In the genomic region with DNA sequence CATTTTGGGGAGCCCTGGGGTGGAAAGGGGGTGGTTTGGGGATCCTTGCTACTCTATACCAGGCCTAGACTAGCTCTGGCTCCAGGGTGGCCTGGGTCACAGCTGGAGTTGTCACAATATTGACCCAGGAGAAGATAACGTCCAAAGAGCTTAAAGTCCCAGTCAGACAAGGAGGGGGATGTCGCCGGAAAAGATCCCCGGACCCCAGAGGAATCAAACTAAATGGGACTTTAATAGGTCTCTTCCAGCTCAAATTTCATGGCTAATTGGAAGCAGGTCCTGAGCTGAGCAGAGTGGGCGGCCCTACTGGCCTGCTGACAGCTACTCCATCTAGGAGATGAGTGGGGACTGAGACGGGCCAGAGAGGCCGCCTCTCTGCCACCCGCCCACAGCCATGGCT, we compare ENCODE assay signal across 25 mouse cellular contexts. TPM values are rescaled to one million over a fixed set of nuclear protein-coding genes. Genes with fewer than 3 reads are reported as not detected.
DNase-seq lines count a peak whose midpoint lies in the region; ATAC-seq lines count a peak whose summit lies in the region.
"Had no signal": no experiment of that assay in that cellular context is flagged by ENCODE, and none has a peak within 500 bp of the region (broad histone marks: within the 10 kb centered on the region; RNA-seq: fewer than 3 reads in every experiment).

No protein-coding gene starts in this region.

- no peak overlapping the region for H3K4me2 ChIP-seq in hindbrain, embryonic 14.5 days (replicated peaks)
- H3K4me2 ChIP-seq in limb, embryonic 11.5 days (ENCODE audit: low read depth, severe bottlenecking): peak overlapping the region; percentile 18; the same call in 1 of the 2 replicates
- H3K4me2 ChIP-seq: heart, embryonic 15.5 days; hindbrain, embryonic 13.5 days; midbrain, embryonic 12.5 days had no signal

- 0 out of 2 replicates have a peak overlapping the region, but pooled peaks have one; percentile 43 for H3K27ac ChIP-seq in hindbrain, embryonic 10.5 days
- no peak overlapping the region for H3K27ac ChIP-seq in hindbrain, embryonic 14.5 days
- H3K27ac ChIP-seq in limb, embryonic 11.5 days (replicated peaks; ENCODE audit: low read depth, low read length): no peak overlapping the region
- H3K27ac ChIP-seq: gastrocnemius, adult 2 months; heart, embryonic 15.5 days; hindbrain, embryonic 13.5 days; midbrain, embryonic 12.5 days had no signal

- 43% methylated on average over 8 of the region's 8 CpGs for WGBS in hindbrain, embryonic 10.5 days
- 30% methylated on average over 8 of the region's 8 CpGs for WGBS in hindbrain, embryonic 14.5 days
- WGBS in limb, embryonic 11.5 days: 5% methylated on average over 8 of the region's 8 CpGs

- no peaks in the 10 kb centered on the region for H3K36me3 ChIP-seq in hindbrain, embryonic 10.5 days
- H3K36me3 ChIP-seq in hindbrain, embryonic 14.5 days (replicated peaks; ENCODE audit: control insufficient read depth, insufficient read depth): no peaks in the 10 kb centered on the region
- H3K36me3 ChIP-seq in limb, embryonic 11.5 days (ENCODE audit: control insufficient read depth, insufficient read depth, low read length): no peaks in the 10 kb centered on the region
- H3K36me3 ChIP-seq: heart, embryonic 15.5 days; hindbrain, embryonic 13.5 days; midbrain, embryonic 12.5 days had no signal

- peak overlapping the region; percentile 4; the same call in 1 of the 2 replicates for H3K4me3 ChIP-seq in hindbrain, embryonic 10.5 days
- H3K4me3 ChIP-seq in hindbrain, embryonic 14.5 days (replicated peaks; ENCODE audit: low read length): no peak overlapping the region
- no peak overlapping the region for H3K4me3 ChIP-seq in limb, embryonic 11.5 days (ENCODE audit: low read depth, low read length)
- H3K4me3 ChIP-seq: erythroblast, embryonic 14.5 days; gastrocnemius, adult 2 months; heart, embryonic 15.5 days; hindbrain, embryonic 13.5 days; midbrain, embryonic 12.5 days had no signal

- no peak overlapping the region for H3K9ac ChIP-seq in hindbrain, embryonic 14.5 days
- H3K9ac ChIP-seq in limb, embryonic 11.5 days (ENCODE audit: low read length): no peak overlapping the region
- H3K9ac ChIP-seq: heart, embryonic 15.5 days; hindbrain, embryonic 13.5 days; midbrain, embryonic 12.5 days had no signal

- no peak for ATAC-seq in hindbrain, embryonic 14.5 days (ENCODE audit: low FRiP score)
- 0 out of 2 replicates have a peak, but pooled peaks have one; percentile 32 for ATAC-seq in limb, embryonic 11.5 days (ENCODE audit: insufficient number of reproducible peaks, low FRiP score, low TSS enrichment, low read depth)
- ATAC-seq in erythroblast, adult 5-6 weeks (replicated peaks; ENCODE audit: low FRiP score, poor library complexity, severe bottlenecking): no peak
- ATAC-seq in frontal cortex, adult (ENCODE audit: low TSS enrichment): no peak
- ATAC-seq: forebrain, embryonic 14.5 days; intestine, embryonic 16.5 days had no signal

- peaks cover 40% of the 10 kb centered on the region for H3K4me1 ChIP-seq in hindbrain, embryonic 10.5 days (replicated peaks)
- peaks cover 8% of the 10 kb centered on the region for H3K4me1 ChIP-seq in hindbrain, embryonic 14.5 days (replicated peaks; ENCODE audit: control insufficient read depth, insufficient read depth, low read length)
- H3K4me1 ChIP-seq in limb, embryonic 11.5 days (ENCODE audit: control insufficient read depth, insufficient read depth, low read length): peaks cover 38% of the 10 kb centered on the region

- H3K27me3 ChIP-seq in hindbrain, embryonic 10.5 days (ENCODE audit: insufficient read depth, poor library complexity, severe bottlenecking): peaks cover 32% of the 10 kb centered on the region
- no peaks in the 10 kb centered on the region for H3K27me3 ChIP-seq in hindbrain, embryonic 14.5 days (ENCODE audit: control insufficient read depth, insufficient read depth, low read length)
- H3K27me3 ChIP-seq in limb, embryonic 11.5 days (ENCODE audit: control insufficient read depth, insufficient read depth, low read length): no peaks in the 10 kb centered on the region
- H3K27me3 ChIP-seq: heart, embryonic 15.5 days had no signal

- H3K9me3 ChIP-seq in hindbrain, embryonic 10.5 days: no peaks in the 10 kb centered on the region
- no peaks in the 10 kb centered on the region for H3K9me3 ChIP-seq in hindbrain, embryonic 14.5 days (ENCODE audit: control insufficient read depth, low read length)
- H3K9me3 ChIP-seq in limb, embryonic 11.5 days (ENCODE audit: control insufficient read depth, low read length): no peaks in the 10 kb centered on the region
- H3K9me3 ChIP-seq: heart, embryonic 15.5 days; hindbrain, embryonic 13.5 days; midbrain, embryonic 12.5 days had no signal

- peak; percentile 52 for DNase-seq in hindbrain, embryonic 10.5 days (ENCODE audit: low spot score)
- DNase-seq in hindbrain, embryonic 14.5 days (ENCODE audit: low spot score): no peak
- DNase-seq in retina, embryonic 14.5 days (ENCODE audit: low spot score): peak; percentile 31
- DNase-seq in retina, postnatal 1 day: no peak
- DNase-seq in limb, embryonic 11.5 days (ENCODE audit: low spot score): peak; percentile 69
- no peak for DNase-seq in heart, adult 18-20 months
- DNase-seq: adrenal gland, adult 2 months; cerebellum, adult 18-20 months; cerebellum, postnatal 36 days; kidney, postnatal 25 days; lung, adult 18-20 months; lung, postnatal 36 days; right cerebral cortex, adult 18-20 months had no signal

RNA-seq across cellular contexts. Expression of a gene that starts 20.3 kb away (rescaled TPM):
- 5.8 and 8.0 TPM in 2 replicates for polyA plus RNA-seq in hindbrain, embryonic 10.5 days (2016; fragmentation: Nextera tagmentation; extraction: Ambion mirVana)
- 7.9 and 8.3 TPM in 2 replicates for polyA plus RNA-seq in hindbrain, embryonic 14.5 days (2014; fragmentation: Nextera tagmentation; extraction: Ambion mirVana)
- 13.4 and 13.5 TPM in 2 replicates for polyA plus RNA-seq in limb, embryonic 11.5 days (2014; fragmentation: Nextera tagmentation; extraction: Ambion mirVana)
- total RNA-seq in erythroblast, adult 5-6 weeks (2015; ENCODE audit: low replicate concordance): not detected in 2 replicates
- total RNA-seq in erythroblast, adult 5-6 weeks (2017; ENCODE audit: low replicate concordance): not detected in 2 replicates
- total RNA-seq in heart, adult 18-20 months (2021): 1 to 10 TPM; 3.8 to 5.3 TPM
- total RNA-seq: liver, adult 2 months; MEL; neutrophil, adult 5-6 weeks had no signal
- polyA plus RNA-seq: erythroblast, embryonic 14.5 days; liver, adult 2 months had no signal

RNA-seq across cellular contexts. Expression of a gene that starts 21.3 kb away (rescaled TPM):
- 126 and 131 TPM in 2 replicates for polyA plus RNA-seq in hindbrain, embryonic 10.5 days (2016; fragmentation: Nextera tagmentation; extraction: Ambion mirVana)
- polyA plus RNA-seq in hindbrain, embryonic 14.5 days (2014; fragmentation: Nextera tagmentation; extraction: Ambion mirVana): 68.6 and 77.6 TPM in 2 replicates
- 102 and 103 TPM in 2 replicates for polyA plus RNA-seq in limb, embryonic 11.5 days (2014; fragmentation: Nextera tagmentation; extraction: Ambion mirVana)
- total RNA-seq in erythroblast, adult 5-6 weeks (2015; ENCODE audit: low replicate concordance): 12.1 and 12.5 TPM in 2 replicates
- 9.5 and 14.4 TPM in 2 replicates for total RNA-seq in erythroblast, adult 5-6 weeks (2017; ENCODE audit: low replicate concordance)
- 10 to 100 TPM; 43.5 to 48.3 TPM for total RNA-seq in heart, adult 18-20 months (2021)

RNA-seq across cellular contexts. Expression of a gene that starts 46.9 kb away (rescaled TPM):
- polyA plus RNA-seq in hindbrain, embryonic 10.5 days (2016; fragmentation: Nextera tagmentation; extraction: Ambion mirVana): 3.7 and 3.8 TPM in 2 replicates
- polyA plus RNA-seq in hindbrain, embryonic 14.5 days (2014; fragmentation: Nextera tagmentation; extraction: Ambion mirVana): 22.9 and 24.1 TPM in 2 replicates
- 0.51 and 0.61 TPM in 2 replicates for polyA plus RNA-seq in limb, embryonic 11.5 days (2014; fragmentation: Nextera tagmentation; extraction: Ambion mirVana)
- total RNA-seq in erythroblast, adult 5-6 weeks (2015; ENCODE audit: low replicate concordance): not detected in 2 replicates
- not detected in 2 replicates for total RNA-seq in erythroblast, adult 5-6 weeks (2017; ENCODE audit: low replicate concordance)
- 1 to 10 TPM; 1.4 to 2.1 TPM for total RNA-seq in heart, adult 18-20 months (2021)
- total RNA-seq: neutrophil, adult 5-6 weeks had no signal

Comparison
In these comparisons a context has a peak if more than half of its experiments do, and no peak if none do; other contexts are left out.
1. DNase-seq: peak in hindbrain, embryonic 10.5 days (single experiment), retina, embryonic 14.5 days (single experiment) and limb, embryonic 11.5 days (single experiment); none in hindbrain, embryonic 14.5 days (single experiment), retina, postnatal 1 day (single experiment) and heart, adult 18-20 months (0 of 2).